Mouse (Mus musculus): ENCODE measurements around the gene Slc27a3. TPM values are rescaled to one million over a fixed set of nuclear protein-coding genes. Genes with fewer than 3 reads are reported as not detected.
"Not testable (repeated sequence)": the region's sequence is repeated elsewhere in the genome, so short reads cannot be mapped to it uniquely, and the experiment has no call there.

Gene Slc27a3
- polyA plus RNA-seq, 1 experiment: 5.6 TPM

GRCm38 (mm10) chr3:90362346-90362745 lies 27.4 kb downstream of the Slc27a3 start:
- H3K27ac ChIP-seq (ENCODE audit: control insufficient read depth, insufficient read depth, low read depth, low read length, poor library complexity): no peak overlapping the region
- no peak for TF ChIP-seq POLR2A (IDR thresholded peaks at IDR 0.05; ENCODE audit: borderline replicate concordance, control insufficient read depth, low read depth, low read length)
- no peak for TF ChIP-seq CTCF (IDR thresholded peaks at IDR 0.05; ENCODE audit: control insufficient read depth, insufficient read depth, low read length)
- 28% methylated on average over 2 of the region's 2 CpGs for WGBS
- peaks cover 1% of the 10 kb centered on the region; the same call in 1 of the 2 replicates for H3K4me1 ChIP-seq (ENCODE audit: control insufficient read depth, insufficient read depth, low read length)
- H3K4me3 ChIP-seq (replicated peaks; ENCODE audit: control insufficient read depth, low read depth, low read length): no peak overlapping the region

- Histone ChIP-seq H3K27ac (ENCODE audit: control insufficient read depth, insufficient read depth, low read depth, low read length, poor library complexity) (no peak overlapping the region), H3K4me3 (replicated peaks; ENCODE audit: control insufficient read depth, low read depth, low read length) (no peak overlapping the region), H3K4me1 (ENCODE audit: control insufficient read depth, insufficient read depth, low read length) (peaks cover 1% of the 10 kb centered on the region; the same call in 1 of the 2 replicates)
- TF ChIP-seq CTCF (IDR thresholded peaks at IDR 0.05; ENCODE audit: control insufficient read depth, insufficient read depth, low read length) (no peak), POLR2A (IDR thresholded peaks at IDR 0.05; ENCODE audit: borderline replicate concordance, control insufficient read depth, low read depth, low read length) (no peak)
- 57% methylated on average over 4 of the region's 4 CpGs for WGBS
Observed at GRCm38 (mm10) chr3:90361476-90361875, 28.3 kb downstream of the Slc27a3 start.

GRCm38 (mm10) chr3:90359230-90359629 lies 30.5 kb downstream of the Slc27a3 start:
- peaks cover 1% of the 10 kb centered on the region; the same call in 1 of the 2 replicates for H3K4me1 ChIP-seq (ENCODE audit: control insufficient read depth, insufficient read depth, low read length)
- no peak overlapping the region for H3K27ac ChIP-seq (ENCODE audit: control insufficient read depth, insufficient read depth, low read depth, low read length, poor library complexity)
- no peak for TF ChIP-seq POLR2A (IDR thresholded peaks at IDR 0.05; ENCODE audit: borderline replicate concordance, control insufficient read depth, low read depth, low read length)
- no peak for TF ChIP-seq CTCF (IDR thresholded peaks at IDR 0.05; ENCODE audit: control insufficient read depth, insufficient read depth, low read length)
- no peak overlapping the region for H3K4me3 ChIP-seq (replicated peaks; ENCODE audit: control insufficient read depth, low read depth, low read length)
- WGBS: 5% methylated on average over 1 of the region's 1 CpGs

- no peak overlapping the region for H3K4me3 ChIP-seq (replicated peaks; ENCODE audit: control insufficient read depth, low read depth, low read length)
- H3K27ac ChIP-seq (ENCODE audit: control insufficient read depth, insufficient read depth, low read depth, low read length, poor library complexity): no peak overlapping the region
- no peak for TF ChIP-seq POLR2A (IDR thresholded peaks at IDR 0.05; ENCODE audit: borderline replicate concordance, control insufficient read depth, low read depth, low read length)
- no peak for TF ChIP-seq CTCF (IDR thresholded peaks at IDR 0.05; ENCODE audit: control insufficient read depth, insufficient read depth, low read length)
- peaks cover 1% of the 10 kb centered on the region; the same call in 1 of the 2 replicates for H3K4me1 ChIP-seq (ENCODE audit: control insufficient read depth, insufficient read depth, low read length)
- 87% methylated on average over 7 of the region's 7 CpGs for WGBS
Observed at GRCm38 (mm10) chr3:90357959-90358358, 31.8 kb downstream of the Slc27a3 start.

GRCm38 (mm10) chr3:90347847-90348246 lies 41.9 kb downstream of the Slc27a3 start:
- Histone ChIP-seq H3K4me1 (ENCODE audit: control insufficient read depth, insufficient read depth, low read length) (no peaks in the 10 kb centered on the region; the same call in 1 of the 2 replicates), H3K4me3 (replicated peaks; ENCODE audit: control insufficient read depth, low read depth, low read length) (no peak overlapping the region), H3K27ac (ENCODE audit: control insufficient read depth, insufficient read depth, low read depth, low read length, poor library complexity) (no peak overlapping the region)
- WGBS: 96% methylated on average over 4 of the region's 4 CpGs
- no peak for TF ChIP-seq CTCF (IDR thresholded peaks at IDR 0.05; ENCODE audit: control insufficient read depth, insufficient read depth, low read length)
- TF ChIP-seq POLR2A (IDR thresholded peaks at IDR 0.05; ENCODE audit: borderline replicate concordance, control insufficient read depth, low read depth, low read length): no peak

- not testable (repeated sequence) for H3K4me1 ChIP-seq (ENCODE audit: control insufficient read depth, insufficient read depth, low read length); H3K27ac ChIP-seq (ENCODE audit: control insufficient read depth, insufficient read depth, low read depth, low read length, poor library complexity); H3K4me3 ChIP-seq (replicated peaks; ENCODE audit: control insufficient read depth, low read depth, low read length)
- WGBS: 79% methylated on average over 2 of the region's 2 CpGs
Observed at GRCm38 (mm10) chr3:90342853-90343252, 46.9 kb downstream of the Slc27a3 start.

- no peak overlapping the region for H3K27ac ChIP-seq (ENCODE audit: control insufficient read depth, insufficient read depth, low read depth, low read length, poor library complexity)
- H3K4me3 ChIP-seq (replicated peaks; ENCODE audit: control insufficient read depth, low read depth, low read length): no peak overlapping the region
- TF ChIP-seq CTCF (IDR thresholded peaks at IDR 0.05; ENCODE audit: control insufficient read depth, insufficient read depth, low read length) (no peak), POLR2A (IDR thresholded peaks at IDR 0.05; ENCODE audit: borderline replicate concordance, control insufficient read depth, low read depth, low read length) (no peak)
- no peaks in the 10 kb centered on the region; the same call in 1 of the 2 replicates for H3K4me1 ChIP-seq (ENCODE audit: control insufficient read depth, insufficient read depth, low read length)
Observed at GRCm38 (mm10) chr3:90340177-90340576, 49.6 kb downstream of the Slc27a3 start.

- Histone ChIP-seq H3K27ac (ENCODE audit: control insufficient read depth, insufficient read depth, low read depth, low read length, poor library complexity) (no peak overlapping the region), H3K4me1 (ENCODE audit: control insufficient read depth, insufficient read depth, low read length) (no peaks in the 10 kb centered on the region; the same call in 1 of the 2 replicates), H3K4me3 (replicated peaks; ENCODE audit: control insufficient read depth, low read depth, low read length) (no peak overlapping the region)
- TF ChIP-seq CTCF (IDR thresholded peaks at IDR 0.05; ENCODE audit: control insufficient read depth, insufficient read depth, low read length) (no peak), POLR2A (IDR thresholded peaks at IDR 0.05; ENCODE audit: borderline replicate concordance, control insufficient read depth, low read depth, low read length) (no peak)
- WGBS: 83% methylated on average over 3 of the region's 3 CpGs
Observed at GRCm38 (mm10) chr3:90338190-90338589, 51.5 kb downstream of the Slc27a3 start.

GRCm38 (mm10) chr3:90335517-90335916 lies 54.2 kb downstream of the Slc27a3 start:
- Histone ChIP-seq H3K4me3 (replicated peaks; ENCODE audit: control insufficient read depth, low read depth, low read length) (no peak overlapping the region), H3K4me1 (ENCODE audit: control insufficient read depth, insufficient read depth, low read length) (no peaks in the 10 kb centered on the region; the same call in 1 of the 2 replicates), H3K27ac (ENCODE audit: control insufficient read depth, insufficient read depth, low read depth, low read length, poor library complexity) (no peak overlapping the region)
- no peak for TF ChIP-seq CTCF (IDR thresholded peaks at IDR 0.05; ENCODE audit: control insufficient read depth, insufficient read depth, low read length)
- TF ChIP-seq POLR2A (IDR thresholded peaks at IDR 0.05; ENCODE audit: borderline replicate concordance, control insufficient read depth, low read depth, low read length): no peak

Other genes with a start within 250 kb of the Slc27a3 start
- 16.3 and 168 TPM in 2 replicates for gene Rps27, start 176.3 kb downstream of the Slc27a3 start, polyA plus RNA-seq (2011; ENCODE audit: insufficient read depth, insufficient read length, low replicate concordance, missing spikeins)
- gene Rab13, start 176.2 kb downstream of the Slc27a3 start, polyA plus RNA-seq (2011; ENCODE audit: insufficient read depth, insufficient read length, low replicate concordance, missing spikeins): 11.5 and 13.0 TPM in 2 replicates
- gene Jtb, start 158.3 kb downstream of the Slc27a3 start, polyA plus RNA-seq (2011; ENCODE audit: insufficient read depth, insufficient read length, low replicate concordance, missing spikeins): 38.7 and 72.7 TPM in 2 replicates
- gene Creb3l4, start 146.4 kb downstream of the Slc27a3 start, polyA plus RNA-seq (2011; ENCODE audit: insufficient read depth, insufficient read length, low replicate concordance, missing spikeins): not detected in 2 replicates
- gene Slc39a1, start 141.8 kb downstream of the Slc27a3 start, polyA plus RNA-seq (2011; ENCODE audit: insufficient read depth, insufficient read length, low replicate concordance, missing spikeins): 11.6 and 29.3 TPM in 2 replicates
- 45.5 and 67.3 TPM in 2 replicates for gene Crtc2, start 135.8 kb downstream of the Slc27a3 start, polyA plus RNA-seq (2011; ENCODE audit: insufficient read depth, insufficient read length, low replicate concordance, missing spikeins)
- 24.7 and 68.6 TPM in 2 replicates for gene Dennd4b, start 124.8 kb downstream of the Slc27a3 start, polyA plus RNA-seq (2011; ENCODE audit: insufficient read depth, insufficient read length, low replicate concordance, missing spikeins)
- gene Gatad2b, start 96.8 kb downstream of the Slc27a3 start, polyA plus RNA-seq (2011; ENCODE audit: insufficient read depth, insufficient read length, low replicate concordance, missing spikeins): 13.9 and 17.5 TPM in 2 replicates
- 7.1 and 21.2 TPM in 2 replicates for gene Ints3, start 43.7 kb upstream of the Slc27a3 start, polyA plus RNA-seq (2011; ENCODE audit: insufficient read depth, insufficient read length, low replicate concordance, missing spikeins)
- gene Npr1, start 75.9 kb upstream of the Slc27a3 start, polyA plus RNA-seq (2011; ENCODE audit: insufficient read depth, insufficient read length, low replicate concordance, missing spikeins): 6.4 and 10.6 TPM in 2 replicates
- gene Ilf2, start 86.2 kb upstream of the Slc27a3 start, polyA plus RNA-seq (2011; ENCODE audit: insufficient read depth, insufficient read length, low replicate concordance, missing spikeins): 85.2 and 110 TPM in 2 replicates
- 14.8 and 22.4 TPM in 2 replicates for gene Snapin, start 101.1 kb upstream of the Slc27a3 start, polyA plus RNA-seq (2011; ENCODE audit: insufficient read depth, insufficient read length, low replicate concordance, missing spikeins)
- gene Chtop, start 119.6 kb upstream of the Slc27a3 start, polyA plus RNA-seq (2011; ENCODE audit: insufficient read depth, insufficient read length, low replicate concordance, missing spikeins): 74.1 and 92.0 TPM in 2 replicates
- 33.5 and 34.4 TPM in 2 replicates for gene S100a1, start 124.5 kb upstream of the Slc27a3 start, polyA plus RNA-seq (2011; ENCODE audit: insufficient read depth, insufficient read length, low replicate concordance, missing spikeins)
- 60.0 and 93.3 TPM in 2 replicates for gene S100a13, start 124.5 kb upstream of the Slc27a3 start, polyA plus RNA-seq (2011; ENCODE audit: insufficient read depth, insufficient read length, low replicate concordance, missing spikeins)
- gene S100a14, start 136.9 kb upstream of the Slc27a3 start, polyA plus RNA-seq (2011; ENCODE audit: insufficient read depth, insufficient read length, low replicate concordance, missing spikeins): not detected in 2 replicates
- gene S100a16, start 147.3 kb upstream of the Slc27a3 start, polyA plus RNA-seq (2011; ENCODE audit: insufficient read depth, insufficient read length, low replicate concordance, missing spikeins): 10.9 and 17.1 TPM in 2 replicates
- gene S100a3, start 170.6 kb upstream of the Slc27a3 start, polyA plus RNA-seq (2011; ENCODE audit: insufficient read depth, insufficient read length, low replicate concordance, missing spikeins): not detected in 2 replicates
- gene S100a2, start 200.3 kb upstream of the Slc27a3 start, polyA plus RNA-seq (2011; ENCODE audit: insufficient read depth, insufficient read length, low replicate concordance, missing spikeins): not detected in 2 replicates
- not detected in 2 replicates for gene Gm42674, start 212.0 kb upstream of the Slc27a3 start, polyA plus RNA-seq (2011; ENCODE audit: insufficient read depth, insufficient read length, low replicate concordance, missing spikeins)
- 71.4 and 238 TPM in 2 replicates for gene S100a4, start 213.8 kb upstream of the Slc27a3 start, polyA plus RNA-seq (2011; ENCODE audit: insufficient read depth, insufficient read length, low replicate concordance, missing spikeins)
- not detected in 2 replicates for gene S100a5, start 218.6 kb upstream of the Slc27a3 start, polyA plus RNA-seq (2011; ENCODE audit: insufficient read depth, insufficient read length, low replicate concordance, missing spikeins)
- gene S100a6, start 222.9 kb upstream of the Slc27a3 start, polyA plus RNA-seq (2011; ENCODE audit: insufficient read depth, insufficient read length, low replicate concordance, missing spikeins): 391 and 969 TPM in 2 replicates

Measured in bone marrow, adult 2 months (tissue).